Mouse (Mus musculus): ENCODE results near the gene Otog. TPM values are rescaled to one million over a fixed set of nuclear protein-coding genes. Genes with fewer than 3 reads are reported as not detected.

The Otog gene
- not detected in 2 replicates for polyA plus RNA-seq (2014; fragmentation: Nextera tagmentation; extraction: Ambion mirVana)

- WGBS: 23% methylated on average over 2 of the region's 2 CpGs
- H3K9me3 ChIP-seq (ENCODE audit: low read depth, low read length): no peaks in the 10 kb centered on the region
- no peak for ATAC-seq (ENCODE audit: insufficient read depth)
- no peak within 1 kb of the TSS for H3K4me2 ChIP-seq
- no peak within 1 kb of the TSS for H3K27ac ChIP-seq (ENCODE audit: low read depth)
- H3K27me3 ChIP-seq (ENCODE audit: insufficient read depth, low read length): no peaks in the 10 kb centered on the region
- TF ChIP-seq CTCF (IDR thresholded peaks at IDR 0.05; ENCODE audit: low read depth): no peak
- no peak within 1 kb of the TSS for H3K4me3 ChIP-seq (ENCODE audit: low read depth, low read length)
- no peaks in the 10 kb centered on the region for H3K4me1 ChIP-seq (ENCODE audit: insufficient read depth)
- DNase-seq: no peak
- no peak within 1 kb of the TSS for H3K9ac ChIP-seq
- no peaks in the 10 kb centered on the region for H3K36me3 ChIP-seq (ENCODE audit: insufficient read depth)
Measured at GRCm38 (mm10) chr7:46240696-46241095, at the start of gene Otog. Gene Otog, plus strand, starts transcription at chr7:46240987.

GRCm38 (mm10) chr7:46195356-46195755 is 45.4 kb upstream of the Otog start:
- WGBS: 82% methylated on average over 5 of the region's 5 CpGs
- Histone ChIP-seq H3K27me3 (ENCODE audit: insufficient read depth, low read length) (no peaks in the 10 kb centered on the region), H3K4me3 (ENCODE audit: low read depth, low read length) (no peak overlapping the region), H3K4me1 (ENCODE audit: insufficient read depth) (no peaks in the 10 kb centered on the region), H3K9ac (no peak overlapping the region), H3K27ac (ENCODE audit: low read depth) (no peak overlapping the region), H3K4me2 (no peak overlapping the region), H3K9me3 (ENCODE audit: low read depth, low read length) (no peaks in the 10 kb centered on the region), H3K36me3 (ENCODE audit: insufficient read depth) (no peaks in the 10 kb centered on the region)
- ATAC-seq (ENCODE audit: insufficient read depth) (no peak), DNase-seq (no peak)
- no peak for TF ChIP-seq CTCF (IDR thresholded peaks at IDR 0.05; ENCODE audit: low read depth)

- ATAC-seq (ENCODE audit: insufficient read depth): no peak
- WGBS: 71% methylated on average over 6 of the region's 6 CpGs
Measured at GRCm38 (mm10) chr7:46200021-46200420, 40.8 kb upstream of the Otog start.

GRCm38 (mm10) chr7:46201649-46202048 is 39.1 kb upstream of the Otog start:
- H3K9ac ChIP-seq: no peak overlapping the region

More at GRCm38 (mm10) chr7:46200021-46200420, 40.8 kb upstream of the Otog start:
- no peak for TF ChIP-seq CTCF (IDR thresholded peaks at IDR 0.05; ENCODE audit: low read depth)
- no peak overlapping the region for H3K4me3 ChIP-seq (ENCODE audit: low read depth, low read length)
- DNase-seq: no peak
- H3K9ac ChIP-seq: no peak overlapping the region
- no peaks in the 10 kb centered on the region for H3K36me3 ChIP-seq (ENCODE audit: insufficient read depth)
- no peaks in the 10 kb centered on the region for H3K9me3 ChIP-seq (ENCODE audit: low read depth, low read length)
- no peaks in the 10 kb centered on the region for H3K27me3 ChIP-seq (ENCODE audit: insufficient read depth, low read length)
- no peak overlapping the region for H3K27ac ChIP-seq (ENCODE audit: low read depth)
- no peak overlapping the region for H3K4me2 ChIP-seq
- H3K4me1 ChIP-seq (ENCODE audit: insufficient read depth): no peaks in the 10 kb centered on the region

GRCm38 (mm10) chr7:46204046-46204471 is 36.7 kb upstream of the Otog start:
- Histone ChIP-seq H3K27me3 (ENCODE audit: insufficient read depth, low read length) (no peaks in the 10 kb centered on the region), H3K27ac (ENCODE audit: low read depth) (no peak overlapping the region), H3K4me3 (ENCODE audit: low read depth, low read length) (no peak overlapping the region), H3K36me3 (ENCODE audit: insufficient read depth) (no peaks in the 10 kb centered on the region), H3K9me3 (ENCODE audit: low read depth, low read length) (no peaks in the 10 kb centered on the region), H3K4me1 (ENCODE audit: insufficient read depth) (no peaks in the 10 kb centered on the region), H3K4me2 (no peak overlapping the region), H3K9ac (no peak overlapping the region)
- WGBS: 40% methylated on average over 11 of the region's 11 CpGs
- DNase-seq (peak; percentile 71), ATAC-seq (ENCODE audit: insufficient read depth) (no peak; the same call in 1 of the 2 replicates)
- TF ChIP-seq CTCF (IDR thresholded peaks at IDR 0.05; ENCODE audit: low read depth): peak; percentile 67

More at GRCm38 (mm10) chr7:46201649-46202048, 39.1 kb upstream of the Otog start:
- no peak overlapping the region for H3K27ac ChIP-seq (ENCODE audit: low read depth)
- peak; percentile 62; the same call in 1 of the 2 replicates for ATAC-seq (ENCODE audit: insufficient read depth)
- WGBS: 15% methylated on average over 14 of the region's 14 CpGs
- H3K9me3 ChIP-seq (ENCODE audit: low read depth, low read length): no peaks in the 10 kb centered on the region
- H3K27me3 ChIP-seq (ENCODE audit: insufficient read depth, low read length): no peaks in the 10 kb centered on the region
- H3K4me1 ChIP-seq (ENCODE audit: insufficient read depth): no peaks in the 10 kb centered on the region
- peak; percentile 50 for DNase-seq
- no peaks in the 10 kb centered on the region for H3K36me3 ChIP-seq (ENCODE audit: insufficient read depth)
- 0 out of 2 replicates have a peak, but pooled peaks have one; percentile 8 for TF ChIP-seq CTCF (IDR thresholded peaks at IDR 0.05; ENCODE audit: low read depth)
- no peak overlapping the region for H3K4me3 ChIP-seq (ENCODE audit: low read depth, low read length)
- H3K4me2 ChIP-seq: peak overlapping the region; percentile 38; the same call in 1 of the 2 replicates

- H3K9ac ChIP-seq: no peak overlapping the region
- ATAC-seq (ENCODE audit: insufficient read depth) (no peak), DNase-seq (no peak)
- no peaks in the 10 kb centered on the region for H3K9me3 ChIP-seq (ENCODE audit: low read depth, low read length)
- WGBS: 53% methylated on average over 6 of the region's 6 CpGs
- no peak overlapping the region for H3K27ac ChIP-seq (ENCODE audit: low read depth)
- TF ChIP-seq CTCF (IDR thresholded peaks at IDR 0.05; ENCODE audit: low read depth): 0 out of 2 replicates have a peak, but pooled peaks have one; percentile 10
- H3K36me3 ChIP-seq (ENCODE audit: insufficient read depth): no peaks in the 10 kb centered on the region
- no peak overlapping the region for H3K4me3 ChIP-seq (ENCODE audit: low read depth, low read length)
- H3K4me1 ChIP-seq (ENCODE audit: insufficient read depth): no peaks in the 10 kb centered on the region
- H3K27me3 ChIP-seq (ENCODE audit: insufficient read depth, low read length): no peaks in the 10 kb centered on the region
- H3K4me2 ChIP-seq: no peak overlapping the region
Measured at GRCm38 (mm10) chr7:46204775-46205174, 36.0 kb upstream of the Otog start.

GRCm38 (mm10) chr7:46208131-46208530 is 32.7 kb upstream of the Otog start:
- Histone ChIP-seq H3K4me2 (no peak overlapping the region), H3K4me3 (ENCODE audit: low read depth, low read length) (no peak overlapping the region), H3K27me3 (ENCODE audit: insufficient read depth, low read length) (no peaks in the 10 kb centered on the region), H3K36me3 (ENCODE audit: insufficient read depth) (no peaks in the 10 kb centered on the region), H3K9ac (no peak overlapping the region), H3K4me1 (ENCODE audit: insufficient read depth) (no peaks in the 10 kb centered on the region), H3K27ac (ENCODE audit: low read depth) (no peak overlapping the region), H3K9me3 (ENCODE audit: low read depth, low read length) (no peaks in the 10 kb centered on the region)
- ATAC-seq (ENCODE audit: insufficient read depth) (no peak), DNase-seq (no peak)
- TF ChIP-seq CTCF (IDR thresholded peaks at IDR 0.05; ENCODE audit: low read depth): no peak
- WGBS: 81% methylated on average over 8 of the region's 8 CpGs
